Mouse (Mus musculus) stomach, embryonic 14.5 days (tissue): ENCODE data around the gene Esrrg. TPM values are rescaled to one million over a fixed set of nuclear protein-coding genes. Genes with fewer than 3 reads are reported as not detected.

Experiments
- ATAC-seq: fragments of 200-750 bp; cut with Nextera tagmentation; 2 replicates; pipeline ENCODE4 v1.8.0; 2017; ENCODE audit warnings: low read depth, moderate TSS enrichment; ENCODE audit not compliant: insufficient number of reproducible peaks, insufficient read depth, low FRiP score
- H3K27ac ChIP-seq: fragments of 300-500 bp; sonication (generic); 2 replicates; pipeline ENCODE4 v1.5.1; 2014; ENCODE audit warnings: mild to moderate bottlenecking, low read length, moderate library complexity, mixed read lengths
- H3K27me3 ChIP-seq: fragments of 300-500 bp; sonication (generic); 2 replicates; pipeline ENCODE4 v1.6.1; 2014; ENCODE audit warnings: low read length, control low read depth, mixed read lengths; ENCODE audit not compliant: control insufficient read depth, insufficient read depth
- H3K36me3 ChIP-seq: fragments of 300-500 bp; sonication (generic); 2 replicates; pipeline ENCODE4 v1.6.1; 2014; ENCODE audit warnings: mild to moderate bottlenecking, control low read depth, low read length, moderate library complexity, mixed read lengths; ENCODE audit not compliant: control insufficient read depth, insufficient read depth
- H3K4me1 ChIP-seq: fragments of 300-500 bp; sonication (generic); 2 replicates; pipeline ENCODE4 v1.6.1; 2014; ENCODE audit warnings: low read length, control low read depth, mixed read lengths; ENCODE audit not compliant: control insufficient read depth, insufficient read depth
- H3K4me2 ChIP-seq: fragments of 300-500 bp; sonication (generic); replicated peaks from 2 replicates; pipeline ENCODE4 v1.6.1; 2014; ENCODE audit warnings: low read depth, low read length, control low read depth
- H3K4me3 ChIP-seq: fragments of 300-500 bp; sonication (generic); 2 replicates; pipeline ENCODE4 v1.5.1; 2014; ENCODE audit warnings: low read depth, low read length, control low read depth
- H3K9ac ChIP-seq: fragments of 300-500 bp; sonication (generic); replicated peaks from 2 replicates; pipeline ENCODE4 v1.6.1; 2014; ENCODE audit warnings: low read depth, mild to moderate bottlenecking, control low read depth, low read length, moderate library complexity, mixed read lengths
- H3K9me3 ChIP-seq: fragments of 300-500 bp; sonication (generic); 2 replicates; pipeline ENCODE4 v1.6.1; 2016; ENCODE audit warnings: low read depth, low read length, control low read depth; ENCODE audit not compliant: control insufficient read depth
- WGBS: fragments of 180-500 bp; shearing (Covaris S2); extraction: QIAGEN DNeasy Blood & Tissue Kit; methylation state at CpG from one replicate; pipeline ENCODE4 v1.1.7; 2014; 5-methylcytosine and 5-hydroxymethylcytosine counted together
- polyA plus RNA-seq: library from polyadenylated mRNA; unstranded; fragments of >200 nt; fragmentation: Nextera tagmentation; extraction: Ambion mirVana; gene quantifications from 2 replicates; pipeline ENCODE4 v1.2.1, GENCODE M21; 2014

The Esrrg gene
- polyA plus RNA-seq = 12.5 and 13.4 TPM in 2 replicates

GRCm38 (mm10) chr1:187608261-187608921 lies at the start of gene Esrrg:
Gene Esrrg, plus strand, starts transcription at chr1:187608791.
- Histone ChIP-seq H3K4me3 (peak within 1 kb of the TSS; percentile 40), H3K27me3 (peaks cover 43% of the 10 kb centered on the region), H3K27ac (no peak within 1 kb of the TSS), H3K9ac (no peak within 1 kb of the TSS; the same call in 1 of the 2 replicates), H3K36me3 (no peaks in the 10 kb centered on the region), H3K9me3 (no peaks in the 10 kb centered on the region), H3K4me2 (peak within 1 kb of the TSS; percentile 91), H3K4me1 (peaks cover 12% of the 10 kb centered on the region; the same call in 1 of the 2 replicates)
- ATAC-seq = no peak
- 3% methylated on average over 21 of the region's 21 CpGs for WGBS

- Histone ChIP-seq H3K4me2 (no peak overlapping the region), H3K9me3 (no peaks in the 10 kb centered on the region), H3K27ac (no peak overlapping the region), H3K27me3 (no peaks in the 10 kb centered on the region), H3K4me1 (no peaks in the 10 kb centered on the region), H3K9ac (no peak overlapping the region), H3K4me3 (no peak overlapping the region), H3K36me3 (no peaks in the 10 kb centered on the region)
- ATAC-seq = no peak
These were observed 24.6 kb upstream of the Esrrg start for GRCm38 (mm10) chr1:187583982-187584381.

- H3K9me3 ChIP-seq = no peaks in the 10 kb centered on the region
- H3K27ac ChIP-seq = no peak overlapping the region
- ATAC-seq = no peak
- H3K4me1 ChIP-seq = no peaks in the 10 kb centered on the region
- no peak overlapping the region for H3K9ac ChIP-seq
- 76% methylated on average over 8 of the region's 8 CpGs for WGBS
- no peaks in the 10 kb centered on the region for H3K27me3 ChIP-seq
- H3K36me3 ChIP-seq = no peaks in the 10 kb centered on the region
- H3K4me3 ChIP-seq = no peak overlapping the region
- no peak overlapping the region for H3K4me2 ChIP-seq
These were observed 22.0 kb upstream of the Esrrg start for GRCm38 (mm10) chr1:187586541-187587075.

- H3K4me2 ChIP-seq = no peak overlapping the region
- H3K9ac ChIP-seq = no peak overlapping the region
- H3K27ac ChIP-seq = no peak overlapping the region
- H3K36me3 ChIP-seq = no peaks in the 10 kb centered on the region
- peaks cover 22% of the 10 kb centered on the region for H3K27me3 ChIP-seq
- H3K4me1 ChIP-seq = 0 out of 2 replicates have a peak, but pooled peaks cover 3% of the 10 kb centered on the region
- ATAC-seq = no peak
- WGBS = 56% methylated on average over 2 of the region's 2 CpGs
- H3K9me3 ChIP-seq = peaks cover 5% of the 10 kb centered on the region; the same call in 1 of the 2 replicates
- no peak overlapping the region for H3K4me3 ChIP-seq
These were observed 5.6 kb upstream of the Esrrg start for GRCm38 (mm10) chr1:187602942-187603341.

- peaks cover 3% of the 10 kb centered on the region; the same call in 1 of the 2 replicates for H3K4me1 ChIP-seq
- 6% methylated on average over 11 of the region's 11 CpGs for WGBS
These were observed 4.5 kb upstream of the Esrrg start for GRCm38 (mm10) chr1:187604063-187604484.

GRCm38 (mm10) chr1:187604691-187605310 lies 3.8 kb upstream of the Esrrg start:
- peaks cover 5% of the 10 kb centered on the region; the same call in 1 of the 2 replicates for H3K9me3 ChIP-seq
- H3K4me2 ChIP-seq = peak overlapping the region; percentile 30
- H3K9ac ChIP-seq = no peak overlapping the region
- H3K27ac ChIP-seq = no peak overlapping the region
- 0 out of 2 replicates have a peak overlapping the region, but pooled peaks have one; percentile 4 for H3K4me3 ChIP-seq
- H3K27me3 ChIP-seq = peaks cover 32% of the 10 kb centered on the region
- no peaks in the 10 kb centered on the region for H3K36me3 ChIP-seq
- no peak for ATAC-seq
- WGBS = 18% methylated on average over 24 of the region's 24 CpGs
- peaks cover 7% of the 10 kb centered on the region; the same call in 1 of the 2 replicates for H3K4me1 ChIP-seq

More at GRCm38 (mm10) chr1:187604063-187604484, 4.5 kb upstream of the Esrrg start:
- Histone ChIP-seq H3K4me3 (peak overlapping the region; percentile 11; the same call in 1 of the 2 replicates), H3K9ac (no peak overlapping the region), H3K4me2 (no peak overlapping the region; the same call in 1 of the 2 replicates), H3K27me3 (peaks cover 28% of the 10 kb centered on the region), H3K9me3 (peaks cover 5% of the 10 kb centered on the region; the same call in 1 of the 2 replicates), H3K27ac (no peak overlapping the region), H3K36me3 (no peaks in the 10 kb centered on the region)
- no peak for ATAC-seq

GRCm38 (mm10) chr1:187605391-187606270 lies 3.0 kb upstream of the Esrrg start:
- H3K4me1 ChIP-seq = peaks cover 12% of the 10 kb centered on the region; the same call in 1 of the 2 replicates

More at GRCm38 (mm10) chr1:187605391-187606270, 3.0 kb upstream of the Esrrg start:
- Histone ChIP-seq H3K9me3 (peaks cover 5% of the 10 kb centered on the region; the same call in 1 of the 2 replicates), H3K4me3 (0 out of 2 replicates have a peak overlapping the region, but pooled peaks have one; percentile 4), H3K36me3 (no peaks in the 10 kb centered on the region), H3K27me3 (peaks cover 37% of the 10 kb centered on the region), H3K27ac (no peak overlapping the region), H3K9ac (no peak overlapping the region), H3K4me2 (peak overlapping the region; percentile 30)
- WGBS = 3% methylated on average over 32 of the region's 32 CpGs
- ATAC-seq = no peak
